Mouse (Mus musculus): Measurements from ENCODE around the gene Ssmem1.

The Ssmem1 gene

DNA sequence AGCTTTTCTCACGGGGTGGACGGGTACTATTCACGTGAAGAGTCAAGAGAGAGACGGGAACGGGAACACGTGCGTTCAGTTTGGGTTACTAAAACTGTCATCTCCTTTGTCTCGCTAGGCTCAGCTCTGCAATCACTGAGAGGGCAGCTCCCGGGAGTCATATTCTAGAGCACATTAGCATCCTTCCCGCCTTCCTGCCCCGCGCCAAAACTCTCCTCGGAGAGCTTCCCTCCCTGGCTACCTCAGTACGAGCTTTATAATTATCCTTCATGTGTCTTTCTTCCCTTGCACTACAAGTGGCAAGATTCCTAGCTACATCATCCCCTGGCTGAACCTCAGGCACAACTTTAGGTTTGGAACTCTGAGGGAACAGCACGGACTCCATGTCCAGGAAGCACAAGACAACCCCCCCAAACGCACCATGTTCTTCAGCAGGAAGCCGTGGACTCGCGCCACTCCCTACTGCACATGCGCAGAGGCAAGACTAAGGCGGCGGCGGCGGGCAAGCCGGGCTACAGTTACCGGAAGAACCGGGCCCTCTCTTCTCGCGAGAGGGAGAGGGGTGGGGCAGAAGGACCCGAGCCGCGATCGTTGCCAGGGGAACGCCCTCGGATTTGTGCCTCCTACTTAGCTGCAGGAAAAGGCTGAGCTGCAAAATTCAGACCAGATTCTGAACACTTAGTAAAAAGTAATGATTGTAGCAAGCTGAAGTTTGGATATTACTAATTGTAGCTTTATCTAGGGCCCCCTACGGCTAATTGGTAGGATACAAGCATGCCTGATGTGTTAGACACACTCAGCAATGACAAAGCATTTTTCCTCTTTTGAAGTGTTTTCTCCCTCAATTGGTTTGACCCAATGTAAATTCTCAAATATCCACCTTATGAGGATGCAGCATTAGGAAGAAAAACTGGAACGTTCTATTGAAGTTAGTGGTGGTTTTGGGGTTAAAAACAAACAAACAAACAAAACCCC, at the start of gene Ssmem1, which contains the start of gene Tmem209:
Gene Ssmem1, plus strand, starts transcription at position 585 of the 975 bp plus-strand sequence.
Gene Tmem209, minus strand, starts transcription at position 519 of the 975 bp plus-strand sequence.
- DNase-seq (ENCODE audit: low spot score), result peak; percentile 100

DNA sequence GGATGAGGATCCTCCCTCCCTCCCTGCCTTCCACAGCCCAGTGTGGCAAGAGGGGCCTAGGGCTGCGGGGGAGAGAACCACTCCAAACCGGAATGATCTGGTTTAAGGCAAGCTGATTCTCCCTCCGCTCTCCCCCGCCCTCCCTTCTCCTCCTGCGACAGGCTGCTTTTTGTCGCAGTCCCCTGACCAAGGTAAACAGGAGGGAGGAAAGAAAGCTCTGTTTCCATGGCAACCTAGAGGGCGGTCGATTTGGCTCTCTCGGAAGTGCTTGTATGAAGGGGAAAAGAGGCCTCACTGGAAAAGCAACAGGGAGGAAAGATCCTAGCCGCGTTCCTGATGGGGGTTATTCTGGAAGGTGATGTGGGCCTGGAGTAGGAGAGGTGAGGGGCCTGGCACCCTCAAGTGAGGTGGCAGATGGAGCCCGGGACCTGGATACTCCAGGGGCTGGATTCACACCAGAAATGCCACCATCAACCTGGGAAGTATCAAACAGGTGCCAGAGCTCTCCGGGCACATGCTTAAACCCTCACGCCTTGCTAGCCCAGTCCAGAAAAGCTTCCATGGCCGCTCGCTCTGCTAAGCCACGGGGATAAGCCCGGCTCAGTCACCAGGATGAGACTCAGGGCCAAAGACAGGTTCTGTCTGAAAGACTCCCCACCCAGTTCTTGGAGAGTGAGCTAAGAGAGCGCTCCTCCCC, 48.8 kb upstream of the Ssmem1 start:
- no peak for DNase-seq (ENCODE audit: low spot score)

DNA sequence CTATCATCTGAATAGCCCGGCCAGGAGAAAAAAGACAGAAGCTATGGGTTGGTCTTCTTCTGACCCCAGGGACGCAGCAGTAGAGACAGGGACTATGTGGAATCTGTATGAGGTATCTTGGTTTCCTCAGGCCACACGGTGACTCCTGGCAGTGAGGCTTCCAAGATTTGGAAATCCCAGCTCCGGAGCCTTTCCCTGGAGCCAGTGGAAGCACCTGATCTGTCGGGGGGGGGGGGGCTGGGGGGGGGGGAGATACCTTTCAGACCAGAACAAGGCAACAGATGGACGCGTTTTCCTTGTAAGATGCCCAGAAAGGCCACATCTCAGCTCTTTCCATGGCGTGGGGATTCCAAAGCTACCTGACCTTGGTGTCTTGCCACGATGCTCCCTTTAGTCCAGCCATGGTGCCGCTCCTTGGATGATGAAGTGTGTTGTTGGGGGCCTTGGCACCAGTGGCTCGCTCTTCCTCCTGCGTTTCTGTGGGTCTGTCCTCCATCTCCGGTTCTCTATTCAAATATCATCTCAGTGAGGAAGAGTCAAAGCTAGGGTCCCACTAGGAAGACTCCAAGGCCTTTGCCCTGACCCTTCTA, 47.8 kb upstream of the Ssmem1 start:
- no peak for DNase-seq (ENCODE audit: low spot score)

DNA sequence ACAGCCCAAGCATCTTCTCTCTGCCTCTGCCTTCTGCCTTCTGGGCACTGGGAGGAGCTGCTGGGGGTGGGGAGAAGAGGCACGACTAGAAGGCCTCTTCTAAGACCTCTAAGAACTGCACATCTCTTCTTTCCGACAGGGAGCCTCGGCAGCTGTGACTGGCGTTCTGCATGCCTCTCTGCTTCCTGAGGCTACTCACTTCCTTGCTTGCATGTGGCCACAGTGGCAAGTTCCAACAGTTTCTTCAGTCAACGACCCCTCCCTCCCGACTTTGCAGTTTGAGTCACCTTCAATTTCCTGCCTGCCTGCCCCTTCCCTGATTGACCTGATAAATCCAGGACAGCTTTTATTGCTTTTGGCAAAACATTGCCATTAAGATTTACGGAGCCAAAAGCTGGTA, 46.8 kb upstream of the Ssmem1 start:
- DNase-seq (ENCODE audit: low spot score), result no peak

DNA sequence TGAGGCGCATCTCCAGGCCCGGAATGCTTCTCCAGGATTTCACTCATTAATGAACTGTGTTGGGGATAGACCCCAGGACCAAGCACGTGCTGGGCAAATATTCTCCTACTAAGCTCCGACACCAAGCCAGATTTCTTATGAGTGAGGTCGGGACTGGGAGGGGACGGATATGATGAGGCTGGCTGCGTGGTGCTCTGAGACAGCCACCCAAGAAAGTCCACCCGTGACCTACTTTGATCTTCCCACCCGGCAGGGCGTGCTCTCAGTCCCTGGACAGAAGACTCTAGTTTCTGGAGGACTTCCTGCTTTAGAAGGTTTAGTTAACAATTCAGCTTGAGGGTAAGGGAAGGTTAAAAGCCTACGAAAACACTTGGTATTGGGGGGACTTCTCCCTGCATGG, 44.1 kb upstream of the Ssmem1 start:
- DNase-seq (ENCODE audit: low spot score), result no peak

DNA sequence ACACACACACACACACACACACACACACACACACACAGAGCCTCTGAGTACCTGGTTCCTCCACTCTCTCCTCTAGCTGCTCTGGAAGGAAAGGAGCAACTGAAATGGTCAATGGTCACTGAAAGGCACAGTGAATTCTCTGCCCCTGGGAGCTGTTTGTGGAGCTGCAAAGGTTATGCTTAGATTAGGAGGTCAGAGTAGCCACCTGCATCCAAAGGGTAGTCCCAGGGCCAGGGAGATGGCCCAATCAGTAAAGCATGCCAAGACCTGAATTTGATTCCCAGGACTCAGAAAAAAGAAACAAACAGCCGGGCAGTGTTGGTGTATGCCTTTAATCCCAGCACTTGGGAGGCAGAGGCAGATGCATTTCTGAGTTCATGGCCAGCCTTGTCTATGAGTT, 41.6 kb upstream of the Ssmem1 start:
- DNase-seq (ENCODE audit: low spot score), result no peak

DNA sequence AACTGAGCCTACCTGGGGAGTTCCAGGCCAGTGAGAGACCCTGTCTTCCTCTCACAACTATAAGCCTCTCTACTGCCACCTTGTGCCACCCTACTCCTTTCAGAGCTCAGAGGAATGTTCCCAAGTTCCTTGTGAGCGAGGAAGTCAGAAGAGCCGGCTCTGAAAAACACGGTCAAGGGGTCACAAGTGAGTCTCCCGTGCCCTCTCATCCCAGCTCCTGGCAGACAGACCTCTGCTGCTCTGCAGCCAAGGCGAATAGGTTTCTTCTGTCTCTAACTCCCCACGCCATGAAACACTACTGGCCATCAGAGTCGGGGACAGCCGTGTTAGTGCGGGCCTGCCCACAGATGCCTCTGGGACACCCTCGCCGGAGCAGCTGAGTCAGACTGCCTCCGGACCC, 41.0 kb upstream of the Ssmem1 start:
- DNase-seq (ENCODE audit: low spot score), result peak; percentile 56

DNA sequence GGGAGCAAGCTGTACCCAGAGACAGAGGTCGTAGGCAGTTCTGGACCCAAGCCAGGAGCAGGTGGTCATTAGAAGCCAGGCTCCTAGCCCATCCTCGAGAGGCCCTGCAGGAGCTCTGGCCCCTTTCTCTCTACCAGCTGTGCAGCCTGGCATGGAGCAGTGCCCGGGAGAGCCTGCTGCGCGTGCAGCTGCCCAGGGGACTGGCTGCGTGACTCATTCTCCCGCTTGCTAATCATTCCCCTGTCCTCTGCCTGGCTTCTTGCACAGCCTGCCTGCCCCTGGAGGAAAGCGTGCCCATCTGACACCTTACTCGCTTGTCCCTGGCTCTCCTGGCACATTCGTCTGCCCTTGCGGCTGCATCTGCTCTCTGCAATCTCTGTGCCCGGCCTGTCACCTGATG, 40.3 kb upstream of the Ssmem1 start:
- DNase-seq (ENCODE audit: low spot score), result no peak

DNA sequence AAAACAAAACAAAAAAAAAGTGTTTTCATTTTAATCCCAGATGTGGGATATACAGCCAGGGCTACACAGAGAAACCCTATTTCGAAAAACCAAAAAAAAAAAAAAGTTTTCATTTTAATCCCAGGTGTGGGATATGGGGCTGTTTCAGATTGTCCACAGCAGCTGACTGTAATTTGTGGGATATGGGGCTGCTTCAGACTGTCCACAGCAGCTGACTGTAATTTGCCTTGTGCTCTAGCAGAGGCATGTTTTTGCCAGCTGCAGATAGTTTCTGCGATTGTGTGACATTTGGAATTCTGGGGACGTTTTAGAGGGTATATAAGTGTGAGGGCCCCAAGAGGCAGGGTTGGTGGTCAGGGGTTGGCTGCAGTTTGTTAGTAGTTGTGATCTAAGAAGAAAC, 37.9 kb upstream of the Ssmem1 start:
- DNase-seq (ENCODE audit: low spot score), result no peak

DNA sequence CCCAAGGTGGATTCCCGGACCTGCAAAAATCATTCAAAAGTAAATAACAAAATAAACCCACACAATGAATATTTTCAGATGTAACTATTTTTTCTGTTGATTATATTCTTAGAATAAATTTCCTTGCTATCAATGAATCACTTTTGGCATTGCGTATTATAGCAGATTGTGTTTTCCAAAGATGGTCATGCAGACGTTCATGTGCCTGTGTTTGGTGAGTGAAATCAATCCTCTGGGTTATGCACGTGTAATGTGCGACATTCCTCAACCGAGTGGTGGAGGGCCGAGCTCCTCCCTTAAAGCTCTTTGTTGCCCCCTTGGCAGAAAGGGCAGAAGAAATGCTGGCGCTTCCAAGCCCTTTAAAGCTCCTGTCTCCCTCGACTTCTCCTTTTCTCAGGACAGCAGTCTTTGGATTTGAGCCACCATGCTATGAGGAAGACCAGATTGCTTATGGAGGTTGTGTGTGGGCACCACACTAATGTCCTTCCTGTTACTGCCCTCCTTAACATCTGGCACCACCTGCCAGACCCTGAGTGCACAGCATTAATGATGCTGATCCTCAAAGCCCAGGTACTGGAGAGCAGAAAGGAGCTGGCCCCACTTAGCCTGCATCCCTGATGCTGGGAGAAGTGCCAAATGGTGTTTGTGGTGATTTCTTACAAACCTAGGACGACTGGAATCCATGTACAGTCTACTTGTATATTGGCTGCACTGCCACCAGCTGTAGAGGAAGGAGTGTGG, 33.5 kb upstream of the Ssmem1 start:
- no peak for DNase-seq (ENCODE audit: low spot score)

DNA sequence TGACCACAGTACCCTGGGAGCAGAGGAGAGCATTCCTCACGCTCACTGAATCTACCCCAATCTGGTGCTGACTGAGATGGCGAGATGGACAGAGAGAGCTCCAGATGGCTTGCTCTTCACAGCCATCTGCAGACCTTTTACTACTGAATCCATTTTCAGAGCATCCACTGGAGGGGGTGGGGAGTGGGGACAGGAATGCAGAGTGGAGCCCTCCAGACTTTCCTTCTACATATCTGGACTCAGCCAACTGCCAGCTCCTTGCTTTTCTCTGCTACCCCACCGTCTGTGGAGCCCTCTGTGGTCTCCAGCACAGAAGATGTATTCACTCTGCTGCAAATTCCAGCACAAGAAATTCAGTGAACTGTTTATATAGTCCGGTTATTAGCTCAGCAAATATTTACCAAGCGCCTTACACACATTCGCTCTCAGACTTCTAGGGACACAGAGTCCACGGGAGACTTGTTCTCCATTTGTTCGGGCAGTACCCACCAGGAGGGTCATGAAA, 32.4 kb upstream of the Ssmem1 start:
- DNase-seq (ENCODE audit: low spot score), result no peak

DNA sequence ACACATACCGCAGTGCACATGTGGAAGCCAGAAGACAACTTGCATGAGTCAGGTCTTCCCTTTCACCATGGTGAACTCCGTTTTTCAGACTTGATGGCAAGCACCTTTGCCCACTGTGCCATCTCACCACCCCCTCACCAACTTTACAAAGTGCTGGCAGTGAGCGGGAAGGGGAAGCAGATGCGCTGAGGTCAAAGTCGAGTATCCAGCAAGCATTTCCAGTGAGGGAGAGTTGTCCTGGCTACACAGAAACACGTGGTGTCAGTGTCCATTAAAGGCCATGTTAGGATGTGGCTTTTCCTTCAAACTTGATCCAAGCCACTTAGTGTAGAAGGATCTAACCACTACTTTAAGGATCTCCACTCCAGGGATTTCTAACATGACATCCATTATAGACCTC, 31.9 kb upstream of the Ssmem1 start:
- no peak for DNase-seq (ENCODE audit: low spot score)

DNA sequence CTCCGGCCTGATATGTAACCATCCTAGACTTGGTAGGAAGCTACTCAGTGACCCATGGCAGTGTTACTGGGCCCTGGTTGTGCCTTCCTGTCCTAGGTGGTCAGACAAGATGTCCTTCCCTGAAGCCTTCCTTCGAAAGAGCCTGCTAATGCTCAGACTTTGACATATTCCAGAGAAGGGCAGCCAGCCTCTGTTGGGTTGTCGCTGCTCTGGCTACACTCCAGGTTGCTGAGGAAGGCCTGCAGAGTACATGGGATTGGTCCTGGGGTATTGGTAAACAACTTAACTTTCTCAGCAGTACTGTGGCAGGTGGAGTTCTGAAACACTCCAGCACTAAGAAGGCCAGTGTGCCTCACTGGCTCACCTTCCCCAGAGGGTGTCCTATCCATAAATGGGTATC, 30.2 kb upstream of the Ssmem1 start:
- DNase-seq (ENCODE audit: low spot score), result no peak

DNA sequence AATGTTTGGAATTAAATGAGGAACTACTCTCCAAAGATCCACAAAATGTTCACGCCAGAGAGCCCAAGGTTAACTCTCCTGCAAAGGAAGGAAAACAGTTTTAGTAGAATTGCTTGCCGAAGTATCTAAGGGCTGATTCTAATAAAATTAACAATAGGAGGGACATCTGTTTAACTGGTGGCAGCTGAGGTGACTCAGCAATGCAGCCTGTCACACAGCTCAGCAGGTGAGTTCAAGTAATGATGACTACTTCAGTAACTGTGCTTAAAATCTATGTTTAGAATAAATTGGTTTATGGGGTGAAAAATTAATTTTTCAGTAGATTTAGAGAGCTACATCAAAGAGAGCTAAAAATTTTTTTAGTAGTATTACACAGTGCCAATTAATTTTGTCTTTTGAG, 26.7 kb upstream of the Ssmem1 start:
- no peak for DNase-seq (ENCODE audit: low spot score)

DNA sequence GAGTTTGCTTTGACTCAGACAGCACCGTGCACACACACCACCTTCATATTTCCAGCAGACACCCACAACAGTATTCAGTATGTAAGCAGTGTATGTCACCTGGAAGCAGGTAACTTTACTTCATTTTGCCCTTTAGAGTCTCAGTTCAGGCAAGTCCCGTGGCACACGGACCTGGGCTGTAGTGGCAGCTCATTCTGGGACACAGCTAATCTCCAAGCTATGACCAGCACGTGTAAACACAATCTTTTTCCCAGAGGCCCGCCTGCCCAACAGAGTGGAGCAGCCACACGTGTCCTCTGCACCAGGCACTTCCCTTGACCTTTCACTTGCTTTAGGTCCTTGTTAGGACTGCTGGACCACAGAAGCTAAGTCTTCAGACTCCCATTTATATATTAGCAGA, 23.1 kb upstream of the Ssmem1 start:
- DNase-seq (ENCODE audit: low spot score), result no peak

DNA sequence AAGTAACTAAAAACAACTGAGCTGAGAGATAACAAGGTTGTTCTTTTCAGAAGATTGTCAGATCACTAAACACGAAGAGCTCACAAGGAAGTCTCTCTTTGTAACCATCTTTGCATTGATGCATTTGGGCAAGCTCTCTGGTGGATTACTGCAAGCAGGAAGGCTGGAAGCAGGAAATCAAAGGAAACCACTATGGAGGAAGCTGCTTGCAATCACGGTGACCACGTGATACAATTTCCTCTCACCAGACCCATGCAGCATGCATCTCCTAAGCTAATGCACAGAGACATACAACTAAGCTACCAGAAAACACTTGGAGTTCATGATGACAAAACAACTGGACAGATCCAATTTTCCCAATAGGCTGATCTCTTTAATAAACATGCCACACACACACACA, 10.6 kb upstream of the Ssmem1 start:
- no peak for DNase-seq (ENCODE audit: low spot score)

DNA sequence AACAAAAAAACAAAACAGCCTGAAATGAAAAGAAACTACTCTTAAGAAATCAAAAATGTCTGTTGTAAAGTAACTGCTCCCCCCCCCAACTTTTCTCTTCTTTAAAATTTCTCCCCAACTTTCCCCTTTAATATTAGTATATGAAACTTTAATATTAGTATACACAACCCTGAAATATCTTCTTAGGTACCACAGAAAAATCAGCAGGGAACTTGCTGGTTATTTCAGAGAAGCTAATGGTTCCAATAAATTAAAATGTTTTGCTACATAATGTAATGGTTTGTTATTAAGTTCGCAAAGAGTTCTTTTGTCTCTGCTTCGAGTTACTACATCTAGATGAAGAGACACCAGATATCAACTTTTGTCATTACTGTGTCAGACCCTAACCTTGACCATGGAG, 825 bp upstream of the Ssmem1 start:
- DNase-seq (ENCODE audit: low spot score), result no peak

DNA sequence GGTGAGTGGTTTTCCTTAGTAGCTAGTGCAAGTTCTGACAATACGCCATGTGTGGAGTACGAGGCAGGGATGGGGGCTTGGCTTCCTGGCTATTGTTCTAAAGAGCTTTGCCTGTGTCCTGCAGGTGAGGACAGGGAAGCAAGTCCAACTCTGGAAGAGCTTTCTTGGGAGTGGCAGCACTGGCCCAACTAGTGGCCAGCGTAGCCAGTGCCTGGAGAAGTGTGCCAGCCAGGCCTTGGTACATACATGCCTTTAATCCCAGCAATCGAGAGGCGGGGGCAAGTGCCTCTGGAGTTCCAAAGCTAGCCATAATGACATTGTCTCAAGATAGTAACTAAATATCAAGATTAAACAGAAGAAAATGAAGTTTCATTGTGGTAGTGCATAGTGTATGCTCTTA, 642 bp downstream of the Ssmem1 start:
- DNase-seq (ENCODE audit: low spot score), result peak; percentile 36

DNA sequence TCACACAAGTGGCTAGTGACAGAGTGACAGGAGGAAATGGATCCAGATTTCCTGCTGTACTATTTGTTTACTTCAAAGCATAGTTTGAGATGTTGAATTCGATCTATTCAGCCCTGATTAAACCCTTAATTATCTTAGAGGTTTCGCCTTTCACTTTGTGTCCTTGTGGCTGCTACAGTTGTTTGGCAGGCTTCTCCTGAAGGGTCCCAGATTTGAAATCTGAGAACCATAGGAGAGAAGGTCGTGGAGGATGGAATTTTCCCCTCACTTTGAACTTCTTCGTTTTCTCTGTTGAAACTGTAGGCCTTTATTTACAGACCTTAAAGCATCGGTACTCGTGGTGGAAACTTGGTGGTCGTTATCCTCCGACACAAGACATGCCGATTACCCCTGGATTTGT, 4.6 kb downstream of the Ssmem1 start:
- DNase-seq (ENCODE audit: low spot score), result no peak

DNA sequence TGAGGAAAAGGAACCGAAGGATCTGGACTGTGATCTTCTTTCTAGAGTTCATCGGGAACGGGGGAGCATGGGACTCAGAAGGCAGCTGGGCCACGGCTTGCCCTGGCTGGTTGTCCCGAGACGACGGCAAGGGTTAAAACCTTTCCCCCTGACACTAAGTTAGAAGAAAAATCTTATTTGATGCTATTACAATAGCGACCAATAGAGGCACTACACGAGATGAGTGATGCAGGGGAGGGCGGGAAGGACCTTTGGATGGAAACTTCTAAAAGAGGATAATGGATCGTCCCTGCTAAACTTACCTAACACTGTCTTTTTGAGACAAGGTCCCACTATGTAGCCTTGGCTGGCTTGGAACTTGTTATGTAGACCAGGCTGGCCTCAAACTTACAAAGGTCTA, 10.8 kb downstream of the Ssmem1 start:
- DNase-seq (ENCODE audit: low spot score), result no peak

DNA sequence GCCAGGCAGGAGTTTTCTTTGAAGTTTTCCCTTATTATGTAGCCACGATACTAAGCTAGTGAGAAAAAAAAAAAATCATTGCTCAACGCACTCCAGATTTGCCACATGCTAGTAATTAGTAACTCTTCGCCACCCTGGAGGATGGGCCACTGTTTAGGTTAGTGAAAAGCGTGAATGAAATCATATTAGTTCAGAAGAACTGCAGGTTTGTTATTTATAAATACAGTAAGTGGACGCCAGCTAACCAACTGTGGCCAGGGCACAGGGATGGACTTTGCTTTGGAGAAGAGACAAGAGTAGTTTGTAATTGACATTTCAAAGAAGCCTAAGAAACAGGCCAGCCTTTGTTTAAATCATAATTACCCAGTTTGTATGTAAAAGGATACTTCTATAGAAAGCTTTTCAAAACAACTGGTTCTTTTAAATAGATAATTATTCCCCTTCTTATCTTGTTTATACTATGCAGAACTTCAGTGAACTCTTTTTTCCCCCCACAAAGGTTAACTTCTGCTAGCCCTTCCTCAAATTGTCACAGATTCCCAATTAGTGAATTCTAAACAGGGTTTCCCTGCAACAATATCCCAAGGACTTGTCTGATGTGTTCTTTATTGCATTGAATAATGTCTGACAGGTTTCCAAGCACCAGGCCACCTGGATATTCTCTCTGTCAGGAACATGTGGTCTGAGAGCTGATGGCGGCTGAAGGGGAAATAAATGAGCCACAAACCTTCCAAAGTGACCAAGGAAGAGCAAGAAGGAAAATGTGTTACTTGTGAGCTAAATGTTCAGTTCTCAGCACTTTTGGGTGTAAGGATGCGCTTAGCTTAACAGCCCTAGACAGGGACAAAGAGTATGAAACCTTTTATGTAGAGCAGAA, 16.0 kb downstream of the Ssmem1 start:
- no peak for DNase-seq (ENCODE audit: low spot score)
